Mouse (Mus musculus): ENCODE results near the gene Spatc1l.

Spatc1l gene

DNA sequence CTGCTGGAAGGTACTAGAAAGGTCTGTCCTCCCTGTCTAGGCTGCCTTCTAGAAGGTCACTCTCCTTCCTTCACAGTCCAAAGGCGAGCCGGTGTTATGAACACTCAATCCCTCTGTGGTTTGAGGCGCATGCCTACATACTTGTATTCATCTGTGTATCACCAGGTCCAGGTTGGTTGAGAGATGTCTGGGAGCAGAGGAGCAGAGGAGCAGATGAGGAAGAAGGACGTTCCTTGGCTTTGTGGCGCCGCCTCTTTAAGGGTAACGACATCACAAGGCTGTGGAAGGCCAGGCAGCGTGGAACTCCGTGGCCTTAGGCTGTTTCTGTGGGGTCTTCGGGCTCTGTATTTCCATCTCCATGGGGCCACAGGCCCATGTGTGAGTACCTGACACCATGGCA is at the start of gene Spatc1l:
Gene Spatc1l (plus strand): TSS at position 301 of the 400 bp plus-strand sequence.
- in situ Hi-C loops (cut with MboI, MseI): no loop called here

DNA sequence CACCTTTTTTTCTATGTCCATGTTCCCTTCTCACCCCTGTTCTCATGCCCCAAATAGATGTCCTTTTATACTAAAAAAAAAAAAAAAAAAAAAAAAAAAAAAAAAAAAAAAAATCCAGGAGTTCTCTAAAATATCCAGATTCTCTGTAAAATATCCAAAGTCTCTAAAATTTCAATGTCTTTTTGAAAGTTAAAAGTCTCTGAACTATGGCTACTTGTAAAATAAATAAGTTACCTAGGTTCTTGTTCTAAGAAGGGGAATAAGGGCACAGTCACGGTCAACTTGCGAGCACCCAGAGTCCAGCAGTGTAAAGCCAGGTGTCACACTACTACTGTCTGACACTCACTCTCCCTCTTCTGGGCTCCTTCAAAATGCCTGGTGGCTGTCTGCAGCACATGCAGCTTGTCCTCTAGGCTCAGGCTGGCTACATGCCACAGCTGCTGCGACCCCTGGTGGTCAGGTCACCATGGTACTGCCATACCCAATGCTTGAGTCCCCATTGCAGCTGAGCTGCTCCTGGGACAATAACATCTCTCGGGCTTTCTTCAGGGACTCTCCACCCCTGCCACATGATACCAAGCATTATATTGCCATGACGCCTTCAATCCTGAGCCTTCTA is 49.0 kb upstream of the Spatc1l start:
- in situ Hi-C loops (cut with MboI, MseI): no loop called here

DNA sequence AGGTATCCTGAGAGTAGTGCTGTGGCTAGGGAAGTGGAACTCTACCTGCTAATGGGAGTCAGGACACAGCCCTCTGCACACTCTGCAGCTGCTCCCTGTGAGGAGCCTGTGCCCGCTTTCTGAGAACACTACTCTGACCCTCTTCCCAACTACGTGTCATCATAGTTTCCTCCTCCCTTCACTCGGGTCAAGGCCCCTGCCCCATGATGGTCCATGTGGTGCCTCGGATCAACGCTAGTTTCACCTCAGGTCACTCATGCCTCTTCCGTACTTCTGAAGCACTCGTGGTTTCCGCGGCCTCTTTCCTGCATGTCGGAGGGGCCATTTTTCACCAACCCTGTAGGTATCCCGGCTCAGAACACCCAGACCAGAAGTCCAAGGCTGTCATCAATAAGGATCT is 31.1 kb upstream of the Spatc1l start:
- in situ Hi-C loops (cut with MboI, MseI): loop anchor here (10.0 kb wide), 1 partner anchor 504 kb away; the partner anchor contains the start of gene Slc19a1

DNA sequence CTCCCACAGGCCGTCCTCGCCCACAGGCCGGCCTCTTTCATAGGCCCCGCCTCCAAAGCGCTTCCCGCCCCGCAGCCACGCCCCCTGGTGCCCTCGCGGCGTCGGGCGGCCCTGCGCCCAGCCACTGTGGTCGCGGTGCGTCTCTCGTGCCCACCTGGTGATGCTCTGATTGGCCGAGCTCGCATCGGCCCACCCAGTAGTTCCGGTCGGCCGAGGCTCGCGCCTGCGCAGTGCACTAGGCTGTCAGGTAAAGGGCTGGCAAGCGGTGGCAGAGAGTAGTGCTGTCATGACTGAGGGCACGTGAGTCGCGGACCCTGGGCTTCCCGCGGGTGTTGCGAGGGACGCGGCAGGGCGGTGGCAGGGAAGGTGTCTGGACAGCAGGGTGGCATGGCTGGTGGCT is 30.7 kb upstream of the Spatc1l start, which contains the start of gene Lss:
Gene Lss (plus strand): TSS at position 214 of the 400 bp plus-strand sequence.
- in situ Hi-C loops (cut with MboI, MseI): loop anchor here (10.0 kb wide), 1 partner anchor 503 kb away; the partner anchor contains the start of gene Slc19a1

DNA sequence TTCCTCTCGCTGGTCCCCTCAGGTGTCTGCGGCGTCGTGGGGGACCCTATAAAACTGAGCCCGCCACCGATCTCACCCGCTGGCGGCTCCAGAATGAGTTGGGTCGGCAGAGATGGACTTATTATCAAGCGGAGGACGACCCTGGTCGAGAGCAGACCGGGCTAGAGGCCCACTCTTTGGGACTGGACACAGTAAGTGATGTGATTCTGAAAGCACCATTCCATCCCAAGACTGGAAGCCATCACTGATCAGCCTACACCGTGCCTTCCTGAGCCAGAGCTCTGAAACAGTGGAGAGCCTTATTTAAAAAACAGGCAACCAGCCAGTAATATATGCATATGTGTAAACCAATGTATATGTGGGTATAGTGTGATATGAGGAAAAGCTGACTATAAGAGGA is 30.2 kb upstream of the Spatc1l start:
- in situ Hi-C loops (cut with MboI, MseI): loop anchor here (10.0 kb wide), 1 partner anchor 503 kb away; the partner anchor contains the start of gene Slc19a1

DNA sequence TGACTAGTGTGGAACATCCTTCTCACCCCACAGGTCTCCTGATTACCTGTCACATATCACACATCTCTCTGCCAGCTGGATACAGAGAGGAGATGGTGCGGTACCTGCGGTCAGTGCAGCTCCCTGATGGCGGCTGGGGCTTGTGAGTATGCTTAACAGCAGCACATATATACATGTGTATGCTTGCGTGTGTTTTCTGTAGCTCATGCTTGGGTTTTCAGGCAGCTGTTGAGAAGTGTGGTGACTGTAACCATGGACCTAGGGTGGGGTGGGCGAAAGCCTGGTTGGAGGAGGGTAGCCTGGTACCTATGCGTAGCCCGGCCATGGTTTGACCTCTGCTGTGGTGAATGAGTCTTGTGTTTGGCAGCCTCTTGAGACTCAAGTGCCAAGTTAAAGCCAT is 26.5 kb upstream of the Spatc1l start:
- in situ Hi-C loops (cut with MboI, MseI): loop anchor here (10.0 kb wide), 1 partner anchor 499 kb away; the partner anchor contains the start of gene Slc19a1

DNA sequence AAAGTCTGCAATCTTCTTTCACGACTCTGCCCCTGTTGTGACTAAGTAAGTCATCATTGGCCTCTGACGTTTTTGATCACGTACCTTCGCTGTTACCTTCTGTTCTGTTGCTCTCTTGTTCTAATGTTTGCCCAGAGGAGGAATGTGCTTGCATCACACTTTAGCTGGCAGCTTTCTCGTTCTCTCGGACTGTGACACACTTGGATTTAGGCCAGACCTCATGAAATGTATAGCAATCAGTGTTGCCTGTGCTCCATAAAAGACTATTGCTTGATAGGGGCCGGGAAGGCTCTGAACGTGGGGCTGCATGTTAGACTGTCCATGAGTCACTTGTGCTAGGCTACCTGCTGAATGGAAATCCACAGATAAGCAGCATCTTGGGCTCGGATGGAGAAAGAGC is 24.5 kb upstream of the Spatc1l start:
- in situ Hi-C loops (cut with MboI, MseI): loop anchor here (10.0 kb wide), 1 partner anchor 497 kb away; the partner anchor contains the start of gene Slc19a1

DNA sequence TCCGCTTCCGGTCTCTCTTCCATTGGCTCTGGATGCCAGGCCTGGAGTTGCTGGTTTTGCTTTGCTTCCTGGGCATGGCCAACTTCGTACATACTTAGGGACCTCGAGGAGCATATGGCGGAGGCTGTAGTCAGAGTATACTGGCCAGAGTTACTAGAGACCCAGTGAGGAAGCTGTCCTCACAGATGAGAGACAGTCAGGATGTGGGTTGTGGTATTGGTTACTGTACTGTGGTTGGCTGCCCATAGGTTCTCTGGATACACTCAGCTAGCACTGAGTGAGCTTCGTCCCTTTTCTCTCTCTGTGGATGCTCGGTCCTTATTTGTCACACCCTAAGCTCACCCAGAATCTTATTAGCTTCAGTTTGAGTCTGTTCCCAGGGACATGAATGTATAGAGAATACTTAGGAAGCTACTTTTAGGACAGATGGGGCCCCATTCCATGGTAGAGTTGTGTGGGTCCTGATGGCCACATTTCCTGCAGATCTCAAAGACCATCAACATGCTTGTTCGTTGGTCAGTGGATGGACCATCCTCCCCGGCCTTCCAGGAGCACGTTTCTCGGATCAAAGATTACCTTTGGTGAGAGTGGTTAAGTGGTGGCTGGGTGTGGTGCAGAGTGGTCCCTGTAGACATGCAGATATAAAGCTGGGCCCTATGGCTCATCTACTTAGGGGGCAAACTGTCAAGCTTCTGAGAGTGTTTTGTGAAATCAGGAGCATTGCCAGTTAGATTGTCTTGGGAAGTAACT is 20.6 kb upstream of the Spatc1l start:
- in situ Hi-C loops (cut with MboI, MseI): no loop called here

DNA sequence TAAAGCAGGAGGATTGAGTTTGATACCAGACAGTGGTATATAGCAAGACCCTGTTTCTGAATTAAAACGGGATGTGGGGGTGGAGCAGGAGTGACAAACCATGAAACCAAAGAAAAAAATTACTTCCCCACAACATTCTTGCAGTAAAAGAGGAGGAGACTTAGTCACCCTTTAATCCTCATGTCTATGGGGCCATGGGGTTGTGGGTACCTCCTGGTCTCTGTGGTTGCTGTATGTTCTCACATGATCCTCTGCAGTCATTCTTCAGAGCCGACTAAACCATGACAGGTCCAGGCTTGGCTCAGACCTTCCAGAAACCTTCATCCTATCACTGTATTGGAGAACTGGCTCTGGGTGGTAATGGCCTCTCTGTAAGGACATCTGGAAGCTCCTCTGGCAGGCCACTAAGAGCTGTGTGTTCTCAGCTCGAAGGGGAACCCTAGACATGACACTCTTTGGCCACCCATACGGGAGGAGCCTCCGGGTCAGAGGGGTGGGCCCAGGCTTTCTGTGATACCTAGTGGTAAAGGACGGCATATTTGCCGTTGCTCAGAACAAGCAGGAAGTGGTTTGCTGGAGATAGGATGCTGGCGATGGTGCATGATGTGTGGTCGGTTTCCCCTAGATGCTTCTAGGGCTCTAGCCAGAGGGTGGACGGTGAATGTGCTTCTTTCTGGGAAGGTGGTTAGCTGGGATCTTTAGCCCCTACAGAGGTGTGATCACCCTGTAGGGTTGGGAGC is 19.3 kb upstream of the Spatc1l start:
- in situ Hi-C loops (cut with MboI, MseI): no loop called here

DNA sequence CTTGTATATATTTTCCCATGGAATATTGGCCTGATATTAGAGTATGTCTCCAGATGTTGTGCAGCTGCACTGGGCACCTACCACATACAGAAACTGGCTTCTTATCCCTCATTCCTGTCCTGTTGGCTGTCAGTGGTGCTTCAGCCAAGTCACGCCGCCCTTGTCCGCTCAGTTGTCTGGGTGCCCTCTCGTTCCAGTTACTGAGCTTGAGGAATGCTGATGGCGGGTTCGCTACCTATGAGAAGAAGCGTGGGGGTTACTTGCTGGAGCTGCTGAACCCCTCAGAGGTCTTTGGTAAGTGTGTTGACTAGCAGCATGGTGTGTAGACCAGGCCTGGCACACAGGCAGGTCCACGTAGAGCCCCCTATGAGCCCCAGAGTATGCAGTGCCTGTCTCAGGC is 15.5 kb upstream of the Spatc1l start:
- in situ Hi-C loops (cut with MboI, MseI): no loop called here

DNA sequence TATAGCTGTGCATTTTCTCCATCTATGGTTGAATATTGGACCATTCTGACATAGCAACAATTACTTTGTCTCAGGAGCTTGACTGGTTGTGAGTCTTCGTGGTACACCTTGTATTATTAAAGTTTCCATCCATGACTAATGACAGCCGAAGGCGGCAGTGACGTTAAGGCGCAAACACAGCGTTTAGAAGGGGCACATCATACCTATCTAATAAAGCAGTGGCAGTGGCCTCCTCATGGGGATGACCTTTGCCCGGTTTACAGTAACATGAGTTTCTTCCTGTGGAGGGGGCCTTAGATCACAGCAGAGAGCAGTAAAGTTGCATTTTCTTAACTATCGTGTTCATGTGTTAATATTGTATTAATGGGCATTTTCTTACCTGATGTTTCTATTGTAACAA is 13.9 kb upstream of the Spatc1l start:
- in situ Hi-C loops (cut with MboI, MseI): no loop called here

DNA sequence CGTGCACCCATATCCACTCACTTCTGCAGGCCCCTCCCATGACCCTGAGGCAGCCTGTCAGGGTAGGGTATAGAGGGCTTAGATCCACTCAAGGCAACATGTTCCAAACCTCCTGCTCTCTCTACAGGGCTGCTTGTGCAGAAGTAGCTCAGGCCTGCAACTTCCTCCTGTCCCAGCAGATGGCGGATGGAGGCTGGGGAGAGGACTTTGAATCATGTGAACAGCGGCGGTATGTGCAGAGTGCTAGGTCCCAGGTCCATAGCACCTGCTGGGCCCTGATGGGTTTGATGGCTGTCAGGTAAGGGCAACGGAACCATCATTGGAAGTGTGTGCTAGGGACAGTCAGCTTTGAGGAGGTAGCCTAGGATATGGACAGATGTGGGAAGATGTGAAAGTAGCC is 11.6 kb upstream of the Spatc1l start:
- in situ Hi-C loops (cut with MboI, MseI): no loop called here

DNA sequence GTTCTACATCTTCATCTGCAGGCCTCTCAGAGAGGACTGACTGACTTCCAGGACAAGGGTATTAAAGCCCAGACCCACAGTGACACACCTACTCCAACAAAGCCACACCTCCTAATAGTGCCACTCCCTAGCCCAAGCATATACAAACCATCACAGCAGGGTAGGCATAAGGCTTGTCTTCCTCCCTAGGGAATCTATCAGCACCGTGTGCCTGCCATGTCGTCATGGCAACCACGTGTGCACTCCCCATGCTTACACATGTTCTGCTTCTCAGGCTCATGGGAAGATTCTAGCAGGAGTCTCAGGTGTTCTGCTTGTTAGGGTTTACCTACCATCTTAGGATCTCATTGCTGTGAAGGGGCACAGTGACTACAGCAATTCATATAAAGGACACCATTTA is 10.5 kb upstream of the Spatc1l start:
- in situ Hi-C loops (cut with MboI, MseI): no loop called here

DNA sequence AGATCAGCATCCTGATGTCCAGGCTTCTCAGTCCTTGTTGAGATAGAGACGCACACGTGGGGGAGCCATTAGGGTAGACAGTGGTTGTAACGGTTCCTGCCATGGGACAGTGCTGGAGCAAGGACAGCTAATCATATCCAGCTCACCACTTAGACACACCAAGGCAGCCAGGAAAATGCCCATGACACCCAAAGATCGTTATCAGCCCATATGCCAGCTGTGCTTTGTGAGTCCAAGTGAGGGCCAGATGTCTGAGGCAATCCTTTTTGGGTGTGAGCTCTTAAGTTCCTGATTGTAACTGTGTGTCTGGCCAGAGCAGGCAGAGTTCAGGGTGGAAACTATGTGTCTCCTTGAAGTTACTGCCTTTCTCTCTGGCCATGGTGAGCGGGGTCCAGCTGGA is 8.0 kb upstream of the Spatc1l start:
- in situ Hi-C loops (cut with MboI, MseI): no loop called here

DNA sequence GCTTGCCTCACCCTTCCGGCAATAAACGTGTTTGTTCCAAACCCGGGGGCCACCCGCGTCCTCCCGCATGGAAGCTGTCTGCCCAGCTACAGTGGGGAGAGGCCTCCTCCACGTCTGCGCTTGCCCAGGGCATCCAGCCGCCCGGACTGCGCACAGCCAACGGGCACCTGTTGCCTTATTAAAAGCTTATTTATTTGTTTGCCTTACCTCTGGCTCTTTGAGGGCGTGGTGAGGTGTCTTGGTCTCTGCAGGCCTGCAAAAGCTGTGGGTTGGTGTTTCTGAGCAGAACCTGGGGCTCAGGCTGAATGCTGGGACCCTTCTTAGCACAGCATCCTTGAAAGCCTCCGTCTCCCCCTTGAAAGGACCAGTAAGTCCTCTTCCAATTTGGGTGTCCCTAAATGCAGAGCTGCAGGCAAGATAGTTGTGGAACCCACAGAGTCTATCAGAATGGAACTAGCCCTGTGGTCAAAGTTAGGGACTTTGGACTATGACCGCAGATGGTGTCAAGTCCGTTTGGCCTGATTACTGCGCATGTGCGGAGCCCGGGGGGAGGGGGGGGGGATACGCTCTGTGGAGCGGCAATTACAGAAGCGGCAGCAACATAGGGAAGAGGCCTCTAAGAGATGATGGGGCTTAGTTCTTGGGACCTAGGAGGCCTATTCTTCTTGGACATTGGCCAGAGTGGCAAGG is 8.1 kb downstream of the Spatc1l start:
- in situ Hi-C loops (cut with MboI, MseI): no loop called here

DNA sequence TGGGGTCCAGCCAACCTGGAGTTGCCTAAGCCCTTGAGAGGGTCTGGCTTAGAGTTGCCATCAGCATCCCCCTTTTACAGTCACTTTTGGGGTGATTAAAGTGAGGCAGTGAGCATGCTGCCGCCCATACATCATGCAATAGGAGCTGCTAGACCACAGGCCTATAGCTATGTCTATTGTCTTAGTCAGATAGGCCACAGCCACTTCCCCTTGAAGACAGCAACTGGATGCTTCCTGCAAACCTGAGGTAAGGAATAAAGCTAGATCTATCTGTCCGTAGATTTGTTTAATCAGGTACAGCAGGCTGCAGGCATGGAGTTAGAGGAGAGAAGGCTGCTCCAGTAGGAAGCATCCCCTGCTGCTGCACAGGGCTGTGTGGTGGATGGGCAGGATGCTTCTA is 9.0 kb downstream of the Spatc1l start:
- in situ Hi-C loops (cut with MboI, MseI): no loop called here

DNA sequence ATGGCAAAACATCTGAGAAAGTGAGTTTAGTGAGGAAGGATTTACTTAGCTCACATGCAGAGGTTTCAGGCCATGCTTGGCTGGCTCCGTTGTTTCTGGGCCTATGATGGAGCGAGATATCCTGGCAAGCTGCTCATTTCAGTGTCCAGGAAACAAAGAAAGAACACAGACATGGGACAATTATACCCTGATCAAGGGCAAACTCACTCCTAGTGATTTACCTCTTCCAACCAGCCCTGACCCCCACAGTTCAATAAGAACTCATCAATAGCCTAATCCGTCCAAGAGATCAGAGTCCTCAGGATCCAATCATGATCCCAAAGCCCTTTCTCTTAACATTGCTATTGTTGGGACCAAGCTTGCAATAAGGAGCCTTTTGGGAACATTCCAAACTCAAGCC is 10.1 kb downstream of the Spatc1l start:
- in situ Hi-C loops (cut with MboI, MseI): no loop called here

DNA sequence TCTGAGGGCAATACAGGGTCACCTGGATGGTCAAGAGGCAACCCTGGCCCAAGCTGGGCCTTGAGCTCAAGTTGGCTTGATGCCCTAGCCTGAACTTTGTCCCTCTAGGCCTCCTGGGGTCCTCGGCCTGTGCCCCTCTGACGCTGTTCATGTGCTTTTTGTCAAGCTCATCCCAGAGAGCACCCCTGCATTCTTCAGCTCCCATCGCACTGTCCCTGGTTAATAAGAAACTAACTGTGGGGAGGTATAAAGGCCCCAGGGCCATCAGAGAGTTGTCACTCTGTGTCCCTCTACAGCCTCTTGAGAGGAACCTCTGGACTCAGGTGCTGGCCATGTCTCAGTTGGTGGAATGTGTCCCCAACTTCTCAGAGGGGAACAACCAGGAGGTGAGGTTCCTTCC is 13.3 kb downstream of the Spatc1l start, which contains the start of gene Ftcd:
Gene Ftcd (plus strand): TSS at position 275 of the 400 bp plus-strand sequence.
- in situ Hi-C loops (cut with MboI, MseI): no loop called here

DNA sequence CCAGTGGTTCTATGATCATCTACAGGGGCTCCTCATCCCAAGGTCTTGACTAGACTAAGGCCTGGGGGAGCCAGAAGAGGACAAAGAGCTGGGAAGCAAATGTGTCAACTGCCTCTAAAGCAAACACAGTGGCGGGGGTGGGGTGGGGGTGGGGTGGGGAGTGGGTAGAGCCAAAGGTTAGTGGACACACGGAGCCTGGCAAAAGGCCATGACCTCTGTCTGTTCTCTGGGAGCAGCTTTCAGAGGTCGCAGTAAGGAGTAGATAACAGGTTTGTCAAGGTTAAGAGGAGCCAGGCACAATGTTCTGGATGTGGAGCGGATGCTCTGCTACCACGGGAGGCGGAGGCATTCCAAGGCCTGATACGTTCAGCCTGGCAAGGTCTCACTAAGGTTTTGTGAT is 14.8 kb downstream of the Spatc1l start:
- in situ Hi-C loops (cut with MboI, MseI): no loop called here

DNA sequence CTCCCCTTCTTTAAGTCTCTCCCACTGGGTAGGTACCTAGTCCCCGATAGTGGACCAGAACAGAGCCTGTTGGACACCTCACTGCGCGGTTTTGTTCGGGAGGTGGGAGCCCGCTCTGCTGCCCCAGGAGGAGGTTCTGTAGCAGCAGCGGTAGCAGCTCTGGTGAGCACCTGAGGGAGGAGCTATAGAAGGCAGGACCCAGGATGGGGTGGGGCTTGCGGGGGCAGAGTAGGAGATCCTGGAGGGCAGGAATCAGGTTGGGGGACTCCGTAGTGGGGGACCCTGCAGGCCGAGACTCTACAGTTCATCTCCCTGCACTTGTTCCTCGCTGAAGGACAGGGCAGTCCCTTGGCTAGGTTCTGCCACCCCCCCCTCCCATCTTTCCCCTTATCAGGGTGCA is 22.1 kb downstream of the Spatc1l start:
- in situ Hi-C loops (cut with MboI, MseI): no loop called here

DNA sequence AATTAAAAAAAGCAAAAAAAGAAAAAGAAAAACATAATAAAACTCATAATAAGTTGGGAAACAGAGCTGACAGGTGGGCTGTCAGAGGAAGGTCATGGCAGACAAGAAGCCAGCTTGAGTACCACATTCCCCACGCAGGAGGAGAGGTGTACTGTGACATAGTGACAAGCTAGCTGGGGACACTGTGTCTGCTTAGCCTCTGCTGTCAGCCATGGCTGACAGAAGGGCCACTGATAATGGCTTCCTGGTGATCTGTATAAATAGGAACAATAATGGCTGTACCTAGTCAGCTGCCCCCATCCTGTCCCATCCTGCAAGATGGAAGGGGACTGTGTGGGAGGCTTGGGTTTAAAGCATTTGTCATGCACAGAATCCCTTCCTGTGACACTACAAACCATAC is 24.1 kb downstream of the Spatc1l start:
- in situ Hi-C loops (cut with MboI, MseI): no loop called here

DNA sequence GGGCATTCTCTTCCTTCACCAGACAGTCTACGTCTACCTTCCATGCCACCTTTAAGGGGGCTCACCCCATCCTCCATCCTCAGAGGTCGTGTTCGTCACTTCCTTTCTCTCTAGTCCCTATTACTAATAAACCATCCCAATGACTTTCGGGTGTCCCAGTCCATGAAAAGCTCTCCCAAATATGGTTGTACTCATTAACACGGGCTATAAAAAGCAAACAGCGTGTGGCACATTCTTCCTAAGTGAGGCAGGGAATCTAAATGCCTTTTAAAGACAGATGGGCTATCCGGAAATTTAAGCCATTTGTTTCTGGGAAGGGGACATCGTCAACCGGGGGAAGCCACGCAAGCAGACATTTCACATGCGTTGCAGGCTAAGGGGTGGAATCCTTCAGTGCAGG is 28.1 kb downstream of the Spatc1l start:
- in situ Hi-C loops (cut with MboI, MseI): loop anchor here (10.0 kb wide), 1 partner anchor 1295 kb away; no protein-coding TSS in a partner anchor
